Mouse (Mus musculus) gastrocnemius, adult 8-10 months (tissue): ENCODE data around the gene Zfp599. TPM values are rescaled to one million over a fixed set of nuclear protein-coding genes. Genes with fewer than 3 reads are reported as not detected.
"Not testable (repeated sequence)": the region's sequence is repeated elsewhere in the genome, so short reads cannot be mapped to it uniquely, and the experiment has no call there.

Experiments used
- DNase-seq, 2 experiments: peaks; one replicate each; pipeline ENCODE4 v3.0.0; 2022; ENCODE audit warnings: low spot score in 2 of 2
- total RNA-seq, 4 experiments: library from RNA; stranded (reverse); gene quantifications; 2 replicates each; pipeline ENCODE4 v1.2.4; 2022

Zfp599 gene
- total RNA-seq: not detected

- peak in 1 of 2 experiments; percentile 4 for DNase-seq
Measured at GRCm38 (mm10) chr9:22259184-22260091, at the start of gene Zfp599. Gene Zfp599, minus strand, starts transcription at chr9:22259895.

DNA sequence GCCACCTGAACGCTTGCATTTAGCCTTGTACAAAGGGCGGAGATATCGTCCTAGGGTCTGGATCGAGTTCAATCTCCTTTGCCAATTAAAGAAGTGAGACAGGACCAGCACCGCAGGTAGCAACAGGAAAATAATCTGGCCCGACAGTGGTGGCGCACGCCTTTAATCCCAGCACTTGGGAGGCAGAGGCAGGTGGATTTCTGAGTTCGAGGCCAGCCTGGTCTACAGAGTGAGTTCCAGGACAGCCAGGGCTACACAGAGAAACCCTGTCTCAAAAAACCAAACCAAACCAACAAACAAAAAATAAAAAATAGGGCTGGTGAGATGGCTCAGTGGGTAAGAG, 48.2 kb upstream of the Zfp599 start:
- DNase-seq: not testable (repeated sequence)

DNA sequence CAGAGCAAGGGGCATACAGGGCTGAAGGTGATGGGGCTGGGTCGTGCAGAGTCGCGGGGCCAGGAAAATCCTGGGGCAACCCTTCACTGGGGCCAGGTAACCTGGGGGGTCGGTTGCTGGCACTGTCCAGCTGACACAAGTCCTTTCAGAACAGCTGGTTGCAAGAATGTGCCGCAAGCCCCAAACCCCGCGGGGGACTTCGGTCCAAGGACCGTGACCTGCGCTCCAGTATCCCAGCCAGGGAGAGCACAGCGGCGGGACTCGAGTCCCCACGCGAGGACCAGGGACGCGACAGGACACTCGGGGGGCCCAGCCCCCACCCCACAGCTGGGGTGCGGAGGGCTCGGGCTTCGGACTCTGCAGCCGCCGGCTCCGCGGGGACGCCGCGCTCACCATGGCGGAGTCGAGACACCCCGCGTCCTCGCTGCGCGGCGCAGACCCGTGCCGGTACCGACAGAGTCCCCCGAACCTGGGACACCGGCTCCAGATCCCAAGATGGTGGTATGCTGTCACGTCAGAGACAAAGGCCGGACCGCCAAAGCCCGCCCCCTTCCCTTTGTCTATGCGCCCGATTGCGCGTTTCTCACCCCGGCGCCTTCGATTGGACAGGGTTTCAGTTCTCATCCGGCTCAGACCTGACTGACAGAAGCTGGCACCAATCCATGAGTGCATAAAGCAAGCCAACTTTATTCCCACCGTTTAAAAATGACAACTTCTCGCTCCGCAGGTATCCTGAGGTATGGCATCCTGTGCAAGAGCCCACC, 47.6 kb upstream of the Zfp599 start, which contains the start of gene Zfp810:
Gene Zfp810, minus strand, starts transcription at position 493 of the 764 bp plus-strand sequence.
- peak; percentile 60 to 69 for DNase-seq

DNA sequence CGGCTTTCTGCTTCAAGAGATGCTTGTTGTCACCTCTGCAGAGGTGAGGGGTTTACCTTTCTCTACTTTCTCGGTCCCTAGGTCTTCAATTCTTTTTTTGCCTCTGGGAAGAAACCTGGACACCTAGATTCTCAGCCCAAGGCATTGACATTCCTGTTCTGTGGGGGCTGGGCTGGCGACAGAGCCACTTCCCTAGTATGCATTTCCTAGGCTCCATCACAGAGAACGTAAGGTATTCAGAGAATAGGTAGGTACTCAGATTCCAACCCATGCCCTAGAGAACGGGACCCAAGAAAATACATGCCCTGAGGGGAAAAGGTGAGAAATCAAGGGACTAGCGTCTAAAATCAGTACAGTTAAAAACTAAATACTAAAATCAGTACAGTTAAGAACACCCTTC, 47.0 kb upstream of the Zfp599 start:
- DNase-seq: no peak

DNA sequence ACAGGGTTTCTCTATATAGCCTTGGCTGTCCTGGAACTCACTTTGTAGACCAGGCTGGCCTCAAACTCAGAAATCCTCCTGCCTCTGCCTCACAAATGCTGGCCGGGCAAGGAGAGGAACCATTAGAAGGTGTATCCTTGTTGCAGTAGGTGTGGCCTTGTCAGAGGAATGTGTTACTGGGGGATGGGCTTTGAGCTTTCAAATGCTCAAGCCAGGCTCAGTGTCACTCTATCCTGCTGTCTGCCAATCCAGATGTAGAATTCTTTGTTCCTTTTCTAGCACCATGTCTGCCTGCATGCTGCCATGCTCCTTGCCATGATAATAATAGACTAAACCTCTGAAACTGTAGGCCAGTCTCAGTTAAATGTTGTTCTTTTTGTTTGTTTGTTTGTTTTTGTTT, 42.5 kb upstream of the Zfp599 start:
- no peak for DNase-seq

DNA sequence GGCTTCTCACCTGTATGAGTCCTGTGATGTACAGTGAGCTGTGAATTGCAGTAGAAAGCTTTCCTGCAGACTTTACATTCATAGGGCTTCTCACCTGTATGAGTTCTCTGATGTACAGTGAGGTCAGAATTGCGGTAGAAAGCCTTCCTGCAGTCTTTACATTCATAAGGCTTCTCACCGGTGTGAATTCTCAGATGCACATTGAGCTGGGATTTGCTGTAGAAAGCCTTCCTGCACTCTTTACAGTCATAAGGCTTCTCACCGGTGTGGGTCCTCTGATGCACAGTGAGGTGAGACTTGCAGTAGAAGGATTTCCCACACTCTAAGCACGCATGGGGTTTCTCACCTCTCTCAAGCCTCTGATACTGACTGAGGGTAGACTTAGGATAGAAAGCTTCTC, 19.0 kb upstream of the Zfp599 start:
- no peak for DNase-seq

- no peak for DNase-seq
Measured at GRCm38 (mm10) chr9:22268886-22269285, 9.2 kb upstream of the Zfp599 start.

DNA sequence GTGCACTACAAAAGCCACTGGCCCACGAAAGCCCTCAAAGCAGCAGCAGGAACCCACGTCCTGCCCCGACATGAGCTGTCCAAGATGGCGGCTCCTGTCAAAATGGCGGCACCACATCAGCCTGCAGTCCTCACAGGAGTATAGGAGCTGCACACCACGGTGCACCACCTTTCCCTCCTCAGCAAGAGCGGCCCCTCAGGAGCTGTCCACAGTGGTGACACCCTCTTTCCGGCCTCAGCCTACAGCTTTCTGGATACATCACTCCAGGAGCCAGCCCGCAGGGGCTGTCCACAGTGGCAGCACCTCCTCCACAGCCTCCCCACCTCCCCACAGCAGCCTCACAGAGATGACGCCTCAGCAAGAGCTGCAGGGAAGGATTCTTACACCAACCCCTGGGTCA, 2.9 kb upstream of the Zfp599 start:
- no peak for DNase-seq

- DNase-seq: no peak
Measured at GRCm38 (mm10) chr9:22261594-22261993, 1.9 kb upstream of the Zfp599 start.

- DNase-seq: no peak
Measured at GRCm38 (mm10) chr9:22260092-22260422, 362 bp upstream of the Zfp599 start.

DNA sequence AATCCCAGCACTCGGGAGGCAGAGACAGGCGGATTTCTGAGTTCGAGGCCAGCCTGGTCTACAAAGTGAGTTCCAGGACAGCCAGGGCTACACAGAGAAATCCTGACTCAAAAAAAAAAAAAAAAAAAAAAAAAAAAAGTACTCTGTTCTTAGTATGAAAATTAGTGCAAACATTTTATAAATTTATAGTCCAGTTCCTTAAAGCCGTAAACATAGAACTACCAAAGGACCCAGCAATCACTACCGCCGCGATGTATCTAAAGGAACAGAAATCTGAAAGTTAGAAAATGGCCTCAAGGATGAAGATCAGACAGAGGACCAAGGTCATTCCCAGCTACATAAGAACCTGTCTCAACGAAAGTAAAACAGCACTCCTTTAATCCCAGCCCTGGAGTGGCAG, 911 bp downstream of the Zfp599 start:
- no peak for DNase-seq

DNA sequence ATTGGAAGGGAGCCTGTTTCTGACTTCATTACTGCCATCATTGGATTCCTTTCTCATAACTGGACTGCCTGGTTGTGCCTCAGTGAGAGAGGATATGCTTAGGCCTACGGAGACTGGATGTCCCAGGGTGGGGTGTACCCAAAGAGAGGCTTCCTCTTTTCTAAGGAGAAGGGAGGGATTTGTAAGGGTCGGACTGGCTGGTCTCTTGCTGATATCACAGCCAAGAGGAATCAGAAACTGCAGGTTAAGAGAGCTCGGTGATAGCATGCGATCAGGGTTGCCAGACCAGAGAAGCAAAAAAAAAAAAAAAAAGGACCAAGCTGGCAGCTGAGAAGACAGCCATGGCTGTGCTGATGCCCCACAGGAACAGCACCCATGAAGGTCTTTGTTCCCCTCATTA, 3.1 kb downstream of the Zfp599 start:
- DNase-seq: no peak

DNA sequence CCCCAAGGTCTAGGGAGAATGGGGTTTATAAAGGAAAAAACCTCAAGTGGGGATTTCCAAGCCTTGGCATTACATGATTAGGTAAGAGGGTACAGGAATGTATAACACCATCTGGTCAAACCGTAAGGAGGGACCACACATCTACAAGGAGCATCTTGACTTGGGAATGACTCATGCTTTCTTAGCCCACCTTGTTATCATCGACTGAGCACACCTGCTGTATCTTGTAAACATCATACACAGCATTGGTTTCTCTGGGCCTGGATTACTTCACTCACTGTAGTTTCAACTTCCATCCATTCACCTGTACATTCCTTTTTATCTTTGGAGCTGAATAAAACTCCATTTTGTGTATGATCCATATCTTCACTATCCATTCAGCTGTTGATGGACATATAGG, 15.5 kb downstream of the Zfp599 start:
- no peak for DNase-seq

GRCm38 (mm10) chr9:22240001-22240400, 19.7 kb downstream of the Zfp599 start:
- no peak for DNase-seq

GRCm38 (mm10) chr9:22230556-22230955, 29.1 kb downstream of the Zfp599 start:
- DNase-seq: no peak

DNA sequence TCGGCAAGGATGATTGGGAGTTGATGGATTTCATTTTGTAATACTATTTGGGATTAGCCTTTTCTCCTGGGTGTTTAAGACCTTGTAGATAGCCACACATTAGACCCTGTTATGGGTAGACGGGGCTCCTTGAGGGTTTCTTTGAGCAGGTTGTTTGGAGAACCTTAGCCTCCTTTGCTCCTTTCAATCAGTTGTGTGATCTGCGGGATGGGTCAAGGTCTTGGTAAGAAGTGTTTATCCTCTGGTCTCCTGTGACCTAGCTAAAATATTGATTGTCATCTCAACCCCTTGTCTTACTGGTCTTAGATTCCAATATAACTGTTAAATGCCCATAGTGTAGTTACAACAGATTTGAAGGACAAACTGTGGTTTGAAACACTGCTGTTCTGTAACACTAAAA, 29.6 kb downstream of the Zfp599 start:
- DNase-seq: no peak

- no peak for DNase-seq
Measured at GRCm38 (mm10) chr9:22229386-22230026, 30.2 kb downstream of the Zfp599 start.

- no peak for DNase-seq
Measured at GRCm38 (mm10) chr9:22226846-22227245, 32.8 kb downstream of the Zfp599 start.

GRCm38 (mm10) chr9:22226389-22226673, 33.4 kb downstream of the Zfp599 start:
- not testable (repeated sequence) for DNase-seq

- DNase-seq: peak; percentile 98 to 99
Measured at GRCm38 (mm10) chr9:22225581-22226388, 33.9 kb downstream of the Zfp599 start, which contains the start of gene Zfp809. Gene Zfp809, plus strand, starts transcription at chr9:22225714.
